Mouse (Mus musculus) central nervous system, embryonic 18 days (tissue): ENCODE measurements around the gene Sp8. TPM values are rescaled to one million over a fixed set of nuclear protein-coding genes. Genes with fewer than 3 reads are reported as not detected.

Experiments used
- polyA plus RNA-seq: library from polyadenylated mRNA; depleted of rRNA; stranded (reverse); fragments of >200 nt; gene quantifications from 2 replicates; pipeline ENCODE4 v1.2.3, GENCODE M21; 2012; rRNA removed

Sp8 gene
- polyA plus RNA-seq: 5.5 and 6.7 TPM in 2 replicates

DNA sequence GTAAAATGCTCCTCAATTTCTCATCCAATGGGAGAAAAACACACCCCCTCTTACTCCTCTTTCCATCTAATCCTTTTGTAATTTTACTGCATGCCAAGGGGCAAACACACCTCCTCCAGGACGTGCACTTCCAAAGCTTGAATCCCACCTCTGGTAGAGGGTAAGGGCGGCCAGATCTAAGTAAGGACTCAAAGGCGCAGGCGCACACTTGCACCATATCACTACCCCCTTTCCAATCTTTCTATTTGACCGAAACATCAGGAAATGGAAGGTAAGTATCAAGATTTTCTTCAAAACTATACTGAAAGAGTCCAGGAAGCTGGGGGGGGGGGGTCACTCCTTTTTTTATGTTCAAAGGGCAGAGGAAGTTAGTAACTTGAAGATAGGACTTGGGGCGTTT is at the start of gene Sp8:
Gene Sp8 (plus strand): TSS at position 109 of the 400 bp plus-strand sequence.

Other genes with a start within 250 kb of the Sp8 start
- not detected in 2 replicates for gene Abcb5, start 120.1 kb downstream of the Sp8 start, polyA plus RNA-seq